Mouse (Mus musculus): Measurements from ENCODE around the gene Ulk3.

Gene Ulk3

DNA sequence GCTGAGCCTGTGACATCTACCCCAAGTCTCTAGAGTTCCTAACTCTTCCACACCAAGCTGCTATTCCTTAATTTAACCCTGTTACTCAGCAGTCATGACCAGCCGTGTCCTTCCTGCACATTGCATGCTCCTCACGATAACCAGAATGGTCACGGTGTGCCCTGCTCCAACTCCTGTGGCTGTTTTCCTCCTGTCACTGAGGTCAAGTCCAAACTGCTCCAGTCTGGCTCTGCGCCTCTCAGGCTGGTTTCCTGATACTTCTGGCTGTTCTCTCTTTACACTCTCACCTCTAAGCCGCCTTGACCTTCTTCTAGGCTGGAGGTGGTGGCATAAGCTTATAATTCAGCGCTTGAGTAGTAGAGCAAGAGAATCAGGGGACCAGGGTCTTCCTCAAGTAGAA is 20.8 kb upstream of the Ulk3 start:
- DNase-seq (ENCODE audit: low spot score in 2 of 2) = no peak

DNA sequence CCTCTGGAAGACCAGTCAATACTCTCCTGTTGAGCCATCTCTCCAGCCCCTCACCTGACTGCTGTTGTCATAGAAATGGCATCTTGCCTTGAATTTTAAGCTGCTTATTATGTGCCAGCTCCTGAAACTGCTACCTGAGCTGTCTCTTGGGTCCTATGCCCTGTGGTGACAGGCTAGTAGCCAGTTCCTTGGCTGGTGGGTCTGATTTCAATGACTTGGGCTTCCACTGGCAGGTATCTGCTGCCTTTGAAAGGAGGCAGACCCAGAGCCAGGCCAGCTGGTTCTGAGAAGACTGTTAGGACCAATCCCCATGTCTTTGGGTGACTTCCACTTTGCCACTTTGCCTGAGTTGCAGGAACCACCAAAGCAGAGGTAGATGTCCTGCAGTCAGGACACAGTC is 14.9 kb upstream of the Ulk3 start:
- DNase-seq (ENCODE audit: low spot score in 2 of 2) = no peak

DNA sequence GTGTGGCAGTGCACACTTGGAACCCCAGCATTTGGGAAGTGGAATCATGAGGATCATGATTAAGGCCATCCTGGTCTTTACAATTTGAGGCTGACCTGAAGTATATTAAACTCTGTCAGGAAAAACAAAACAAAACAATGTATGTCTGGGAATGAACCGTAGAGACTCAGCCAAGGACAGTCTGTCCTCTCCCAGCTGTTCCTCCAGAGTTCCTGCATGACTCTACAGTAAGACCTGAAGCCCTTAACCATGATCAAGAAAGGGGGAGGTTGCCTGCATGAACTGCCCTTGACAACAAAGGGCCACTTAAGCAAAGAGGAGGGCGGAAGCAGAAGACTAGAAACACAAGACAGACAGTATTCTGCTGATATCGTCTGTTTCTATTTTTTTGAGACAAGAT is 13.7 kb upstream of the Ulk3 start:
- DNase-seq (ENCODE audit: low spot score in 2 of 2) = no peak

DNA sequence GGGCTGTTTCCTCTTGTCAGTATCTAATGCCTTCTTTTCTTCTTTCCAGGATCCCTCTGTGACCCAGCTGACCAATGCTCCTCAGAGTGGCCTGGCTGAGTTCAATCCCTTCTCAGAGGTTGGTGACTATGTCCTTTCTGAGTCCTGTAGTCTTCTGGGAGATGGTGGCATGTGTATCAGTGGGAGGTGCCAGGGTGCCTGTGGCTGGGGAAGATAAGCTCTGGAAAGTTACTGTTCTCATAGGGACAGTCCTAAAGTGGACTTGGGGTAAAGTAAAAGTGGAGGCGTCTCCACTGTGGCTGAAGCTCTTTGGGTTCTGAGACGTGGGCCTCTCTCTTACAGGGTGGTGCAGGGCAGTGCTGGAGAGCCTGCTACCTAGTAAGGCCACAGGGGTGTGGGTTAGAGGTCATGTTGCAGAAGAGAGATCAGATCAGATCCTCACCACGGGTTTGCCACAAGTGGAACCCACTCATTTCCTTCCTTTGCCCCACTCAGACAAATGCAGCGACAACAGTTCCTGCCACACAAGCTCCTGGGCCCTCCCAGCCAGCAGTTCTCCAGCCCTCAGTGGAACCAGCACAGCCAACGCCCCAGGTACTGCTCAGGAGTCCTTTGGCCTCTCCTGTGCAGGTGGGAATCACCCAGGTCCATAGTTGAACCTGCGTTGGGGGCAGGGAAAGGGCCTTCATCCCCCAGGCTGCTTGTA is 12.0 kb upstream of the Ulk3 start:
- DNase-seq (ENCODE audit: low spot score in 2 of 2) = no peak

DNA sequence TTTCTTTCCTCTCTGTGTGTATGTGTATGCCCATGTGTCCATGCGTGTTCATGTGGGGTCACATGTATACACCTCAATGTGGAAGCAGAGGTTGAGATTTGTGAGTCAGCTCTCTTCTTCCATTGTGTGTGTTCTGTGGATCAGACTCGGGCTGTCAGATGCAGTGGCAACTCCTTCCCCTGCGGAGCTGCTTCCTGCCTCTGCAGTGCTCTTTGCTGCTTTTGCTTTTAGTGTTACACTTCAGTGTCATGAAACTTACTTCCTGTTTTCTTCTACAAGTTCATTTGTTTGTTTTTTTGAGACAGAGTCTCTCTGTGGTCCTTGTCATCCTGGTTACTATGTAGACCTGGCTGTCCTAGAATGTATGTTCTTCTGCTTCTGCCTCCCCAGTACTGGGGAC is 4.3 kb upstream of the Ulk3 start:
- DNase-seq (ENCODE audit: low spot score in 2 of 2) = no peak

GRCm38 (mm10) chr9:57590726-57591125 is 1.5 kb downstream of the Ulk3 start:
- no peak for DNase-seq (ENCODE audit: low spot score in 2 of 2)

- no peak for DNase-seq (ENCODE audit: low spot score in 2 of 2)
These were observed 4.4 kb downstream of the Ulk3 start for GRCm38 (mm10) chr9:57593454-57594173.

GRCm38 (mm10) chr9:57594174-57594509 is 4.9 kb downstream of the Ulk3 start:
- DNase-seq (ENCODE audit: low spot score in 2 of 2) = no peak

DNA sequence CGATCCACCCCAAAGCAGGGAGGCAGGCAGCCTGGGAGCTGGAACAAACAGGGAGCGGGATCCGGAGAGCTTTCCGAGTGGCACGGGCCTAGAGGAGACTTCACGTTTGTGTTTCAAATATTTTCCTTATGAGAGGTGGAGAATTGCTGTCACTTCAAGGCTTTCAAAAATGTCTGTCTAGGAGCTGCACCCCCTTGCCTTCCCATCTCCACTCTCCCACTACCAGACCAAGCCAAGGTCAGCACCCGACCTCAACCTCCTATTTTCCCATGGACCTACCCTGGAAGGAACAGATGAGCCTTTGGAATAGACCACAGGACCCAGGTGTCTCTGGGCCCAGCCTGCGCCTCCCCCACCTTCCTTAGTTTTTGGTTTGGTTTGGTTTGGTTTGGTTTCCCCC is 8.0 kb downstream of the Ulk3 start:
- no peak for DNase-seq (ENCODE audit: low spot score in 2 of 2)

DNA sequence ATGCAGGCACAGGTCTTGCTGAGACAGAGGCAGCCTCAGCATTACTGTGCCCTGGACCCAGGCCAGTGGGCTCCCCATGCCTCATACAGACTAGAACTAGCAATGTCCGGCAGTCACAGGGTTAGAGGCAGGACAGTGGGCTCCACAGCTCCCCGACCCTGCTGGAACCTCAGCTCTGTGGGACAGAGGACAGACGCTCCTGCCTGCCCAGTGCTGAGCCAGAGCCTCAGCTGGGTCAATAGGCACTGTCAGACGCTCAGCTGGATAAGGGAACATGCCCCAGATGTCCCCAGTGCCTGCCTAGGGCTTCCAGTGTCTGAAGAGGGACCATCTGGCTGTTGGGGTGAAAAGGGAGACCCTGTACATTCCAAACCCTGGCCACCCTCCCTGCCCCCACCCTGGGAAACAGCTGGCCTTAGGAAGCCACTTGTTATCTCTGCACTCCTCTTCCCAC is 8.7 kb downstream of the Ulk3 start:
- no peak for DNase-seq (ENCODE audit: low spot score in 2 of 2)

GRCm38 (mm10) chr9:57598851-57599563 is 9.8 kb downstream of the Ulk3 start:
- no peak for DNase-seq (ENCODE audit: low spot score in 2 of 2)

DNA sequence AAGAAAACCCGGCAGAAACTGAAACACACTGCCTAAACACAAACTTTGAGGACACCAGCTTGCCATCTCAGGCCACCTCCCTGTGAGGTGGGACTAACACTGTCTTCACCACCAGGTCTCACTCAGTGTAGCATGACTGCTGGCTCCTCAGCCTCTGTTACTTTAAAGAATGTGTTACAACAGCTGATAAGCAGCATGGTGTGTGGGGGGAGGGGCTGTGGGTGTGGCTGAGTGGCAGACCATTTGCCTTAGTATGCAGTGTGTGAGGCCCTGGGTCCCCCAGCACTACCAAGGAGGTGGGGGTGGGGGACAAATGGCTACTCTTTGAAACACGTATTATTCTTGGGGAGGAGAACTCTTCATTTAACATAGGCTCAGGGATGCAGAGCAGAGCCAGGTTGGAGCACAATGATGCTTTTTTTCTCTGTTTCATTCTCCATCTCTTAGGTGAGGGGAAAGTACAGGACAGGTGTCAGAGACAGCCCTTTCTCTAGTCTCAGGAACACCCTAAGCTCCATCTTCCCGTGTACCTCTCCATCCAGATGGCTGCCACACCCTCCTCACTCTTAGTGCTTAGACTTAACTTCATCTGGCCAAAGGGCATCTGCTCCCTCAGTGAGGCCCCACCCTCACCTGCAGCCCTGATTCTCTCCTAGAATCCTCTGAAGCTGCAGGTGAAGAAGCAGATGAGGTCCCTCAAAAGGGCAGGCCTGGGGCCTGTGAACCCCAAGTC is 11.5 kb downstream of the Ulk3 start:
- no peak for DNase-seq (ENCODE audit: low spot score in 2 of 2)

DNA sequence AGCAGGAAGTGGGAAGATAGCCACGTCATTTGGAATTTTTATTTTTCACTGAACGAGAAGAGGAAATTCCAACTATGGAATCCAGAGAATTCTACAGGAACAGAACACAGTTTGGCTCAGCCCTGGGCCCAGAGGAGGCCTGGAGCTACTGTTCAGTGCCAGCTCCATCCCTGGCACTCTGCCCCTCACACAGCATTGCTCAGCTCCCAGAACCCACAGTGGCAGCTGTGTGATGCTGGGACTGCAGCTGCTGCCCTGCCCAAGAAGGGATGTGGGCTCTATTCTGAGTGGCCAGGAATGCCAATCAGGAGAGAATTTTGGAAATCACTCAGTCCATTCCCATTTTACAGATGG is 12.1 kb downstream of the Ulk3 start:
- peak in 1 of 2 experiments; percentile 49 for DNase-seq (ENCODE audit: low spot score in 2 of 2)

DNA sequence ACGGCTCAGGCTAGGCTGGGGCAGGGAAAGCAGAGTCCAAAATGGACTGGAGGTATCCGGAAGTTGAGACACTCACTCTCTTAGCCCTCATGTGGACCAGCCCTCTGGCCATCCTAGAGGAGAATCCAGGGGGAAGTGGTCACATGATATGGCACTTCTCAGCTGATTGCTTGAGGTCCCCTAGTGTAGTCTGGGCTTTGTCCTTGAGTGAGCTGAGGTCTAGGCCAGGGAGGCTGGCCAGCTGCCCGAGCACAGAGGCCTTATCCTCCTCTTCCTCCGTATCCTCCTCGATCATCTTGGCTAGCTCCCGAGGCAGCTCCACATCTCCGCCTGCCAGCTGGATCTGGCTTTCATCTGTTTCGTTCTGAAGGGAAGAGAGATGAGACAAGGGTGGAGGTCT is 12.8 kb downstream of the Ulk3 start:
- DNase-seq (ENCODE audit: low spot score in 2 of 2) = no peak

GRCm38 (mm10) chr9:57604875-57605274 is 15.6 kb downstream of the Ulk3 start:
- DNase-seq (ENCODE audit: low spot score in 2 of 2) = no peak

DNA sequence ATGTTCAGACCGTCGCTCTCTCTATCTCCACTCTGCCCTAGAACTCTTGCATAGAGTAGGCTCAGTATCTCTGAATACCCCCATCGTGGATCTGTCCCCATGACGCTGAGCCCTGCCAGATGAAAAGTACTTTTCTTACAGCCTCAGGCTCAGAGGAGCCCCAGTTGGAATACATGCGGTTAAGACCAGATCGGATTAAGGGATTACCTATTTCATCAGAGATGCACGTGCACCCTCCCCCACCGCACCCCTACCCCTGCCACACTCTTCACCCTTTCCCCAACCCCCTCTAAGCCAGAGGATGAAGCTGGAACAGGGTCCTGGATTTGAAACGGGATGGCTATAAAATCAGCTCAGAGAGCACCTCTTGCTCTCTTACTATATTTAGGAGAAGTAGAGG is 16.3 kb downstream of the Ulk3 start:
- DNase-seq (ENCODE audit: low spot score in 2 of 2) = no peak

GRCm38 (mm10) chr9:57606139-57606851 is 17.0 kb downstream of the Ulk3 start, which contains the start of gene Cplx3:
Cplx3 (minus strand) TSS chr9:57606281.
- DNase-seq (ENCODE audit: low spot score in 2 of 2) = no peak

- DNase-seq (ENCODE audit: low spot score in 2 of 2) = no peak
These were observed 20.6 kb downstream of the Ulk3 start for GRCm38 (mm10) chr9:57609803-57610202.

- DNase-seq (ENCODE audit: low spot score in 2 of 2) = no peak
These were observed 21.1 kb downstream of the Ulk3 start for GRCm38 (mm10) chr9:57610359-57610826.

GRCm38 (mm10) chr9:57612587-57612986 is 23.3 kb downstream of the Ulk3 start:
- DNase-seq (ENCODE audit: low spot score in 2 of 2) = no peak

- DNase-seq (ENCODE audit: low spot score in 2 of 2) = no peak
These were observed 24.7 kb downstream of the Ulk3 start for GRCm38 (mm10) chr9:57613975-57614374.

Data from right cerebral cortex, adult 2 months (tissue).